Mouse (Mus musculus) megakaryocyte, embryonic 14.5 days (primary cell): ENCODE measurements at regions not wholly inside any gene's neighbourhood (a gene's known extent, or its start where the extent isn't known, plus 50 kb on each side); places are given as distances from the start of the nearest gene placed in this dataset.

Experiments
- FLI1 ChIP-seq: IDR thresholded peaks from 2 replicates; pipeline ENCODE4 v1.6.1; 2012; ENCODE audit warnings: low read length, inconsistent platforms, mixed read lengths
- GATA1 ChIP-seq: IDR thresholded peaks from 3 replicates; pipeline ENCODE4 v1.6.1; 2012; ENCODE audit warnings: mixed read lengths, low read length, inconsistent platforms, borderline replicate concordance

DNA sequence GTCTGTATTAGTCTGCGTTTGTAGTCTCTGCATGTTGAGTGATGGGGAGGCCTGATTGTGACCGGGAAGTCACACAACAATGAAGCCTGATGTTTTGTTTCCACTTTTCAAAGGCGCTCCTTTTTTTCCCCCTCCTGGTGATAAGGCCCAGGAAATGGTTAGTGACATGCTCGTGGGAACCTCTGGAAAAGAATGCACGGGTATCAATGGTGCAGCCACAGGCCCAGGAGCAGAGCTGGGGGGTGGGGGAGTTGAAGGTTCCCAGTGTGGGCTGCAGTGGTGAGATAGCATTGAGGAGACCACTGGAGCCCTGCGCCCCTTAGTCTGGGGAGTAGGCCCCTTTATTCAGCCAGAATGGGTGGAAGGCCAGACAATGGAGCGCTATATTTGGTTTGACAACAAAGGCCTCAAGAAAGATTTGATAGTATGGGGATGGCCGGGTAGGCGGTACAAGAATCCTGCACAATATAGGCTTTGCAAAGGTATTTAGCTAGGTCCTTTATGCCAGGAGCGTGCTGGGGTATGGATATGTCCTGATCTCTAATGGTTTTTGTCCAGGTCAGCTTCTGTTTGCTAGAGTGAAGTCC lies 490.4 kb downstream of the Insc start:
- no peak for TF ChIP-seq GATA1
- no peak for TF ChIP-seq FLI1
